Mouse (Mus musculus) forebrain, embryonic 16.5 days (tissue): ENCODE measurements around the gene Ltbp2. TPM values are rescaled to one million over a fixed set of nuclear protein-coding genes. Genes with fewer than 3 reads are reported as not detected.

Experiments
- ATAC-seq: fragments of 200-750 bp; cut with Nextera tagmentation; 2 replicates; pipeline ENCODE4 v1.8.0; 2017; ENCODE audit warnings: mild to moderate bottlenecking, moderate library complexity
- H3K27ac ChIP-seq: fragments of 300-500 bp; sonication (generic); 2 replicates; pipeline ENCODE4 v1.5.1; 2014; ENCODE audit warnings: low read length, control low read depth
- H3K27me3 ChIP-seq: fragments of 300-500 bp; sonication (generic); replicated peaks from 2 replicates; pipeline ENCODE4 v1.6.1; 2014; ENCODE audit warnings: low read length; ENCODE audit not compliant: control insufficient read depth, insufficient read depth
- H3K36me3 ChIP-seq: fragments of 300-500 bp; sonication (generic); 2 replicates; pipeline ENCODE4 v1.6.1; 2014; ENCODE audit not compliant: control insufficient read depth, insufficient read depth
- H3K4me1 ChIP-seq: fragments of 300-500 bp; sonication (generic); replicated peaks from 2 replicates; pipeline ENCODE4 v1.6.1; 2014; ENCODE audit warnings: low read length; ENCODE audit not compliant: control insufficient read depth, insufficient read depth
- H3K4me2 ChIP-seq: fragments of 300-500 bp; sonication (generic); 2 replicates; pipeline ENCODE4 v1.6.1; 2014; ENCODE audit warnings: mild to moderate bottlenecking, low read length, control low read depth
- H3K4me3 ChIP-seq: fragments of 300-500 bp; sonication (generic); replicated peaks from 2 replicates; pipeline ENCODE4 v1.5.1; 2014; ENCODE audit warnings: mild to moderate bottlenecking, low read length, control low read depth
- H3K9ac ChIP-seq: fragments of 300-500 bp; sonication (generic); replicated peaks from 2 replicates; pipeline ENCODE4 v1.6.1; 2014; ENCODE audit warnings: low read depth, low read length, control low read depth
- H3K9me3 ChIP-seq: fragments of 300-500 bp; sonication (generic); 2 replicates; pipeline ENCODE4 v1.6.1; 2016; ENCODE audit warnings: low read length; ENCODE audit not compliant: control insufficient read depth
- WGBS: fragments of 180-500 bp; shearing (Covaris S2); extraction: QIAGEN DNeasy Blood & Tissue Kit; methylation state at CpG from one replicate; pipeline ENCODE4 v1.1.7; 2014; 5-methylcytosine and 5-hydroxymethylcytosine counted together
- polyA plus RNA-seq: library from polyadenylated mRNA; unstranded; fragments of >200 nt; fragmentation: Nextera tagmentation; extraction: Ambion mirVana; gene quantifications from 2 replicates; pipeline ENCODE4 v1.2.1, GENCODE M21; 2015

Ltbp2 gene
- polyA plus RNA-seq, 1 experiment from 2014 or later: 0.30 TPM

- no peak overlapping the region for H3K9ac ChIP-seq
- ATAC-seq: no peak
Observed at GRCm38 (mm10) chr12:84805228-84805842, 71.0 kb downstream of the Ltbp2 start.

DNA sequence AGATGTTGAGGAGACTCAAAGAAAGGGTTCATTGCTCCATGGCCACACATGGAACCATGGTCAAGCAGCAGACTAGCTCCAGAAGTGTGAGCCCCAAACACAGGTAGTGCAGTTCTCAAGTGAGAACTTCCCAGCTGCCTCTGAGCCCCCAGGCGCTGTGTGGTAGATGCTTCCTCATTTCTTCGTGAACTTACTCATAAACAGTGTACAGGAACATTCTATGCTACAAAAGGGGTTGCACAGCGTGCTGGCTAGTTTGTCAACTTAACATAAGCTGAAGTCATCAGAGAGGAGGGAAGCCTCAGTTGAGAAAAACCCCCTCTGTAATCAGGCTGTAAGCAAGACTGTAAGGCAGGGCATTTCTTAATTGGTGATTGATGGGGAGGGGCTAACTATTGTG is 73.7 kb downstream of the Ltbp2 start:
- Histone ChIP-seq H3K9me3 (no peaks in the 10 kb centered on the region), H3K4me1 (no peaks in the 10 kb centered on the region), H3K4me2 (no peak overlapping the region), H3K36me3 (no peaks in the 10 kb centered on the region), H3K27ac (no peak overlapping the region), H3K4me3 (no peak overlapping the region), H3K9ac (no peak overlapping the region), H3K27me3 (no peaks in the 10 kb centered on the region)
- 81% methylated on average over 3 of the region's 3 CpGs for WGBS
- no peak for ATAC-seq

More at GRCm38 (mm10) chr12:84805228-84805842, 71.0 kb downstream of the Ltbp2 start:
- Histone ChIP-seq H3K27me3 (no peaks in the 10 kb centered on the region), H3K9me3 (no peaks in the 10 kb centered on the region), H3K27ac (no peak overlapping the region), H3K4me1 (no peaks in the 10 kb centered on the region), H3K4me2 (no peak overlapping the region), H3K4me3 (no peak overlapping the region), H3K36me3 (no peaks in the 10 kb centered on the region)
- WGBS: 75% methylated on average over 9 of the region's 9 CpGs

DNA sequence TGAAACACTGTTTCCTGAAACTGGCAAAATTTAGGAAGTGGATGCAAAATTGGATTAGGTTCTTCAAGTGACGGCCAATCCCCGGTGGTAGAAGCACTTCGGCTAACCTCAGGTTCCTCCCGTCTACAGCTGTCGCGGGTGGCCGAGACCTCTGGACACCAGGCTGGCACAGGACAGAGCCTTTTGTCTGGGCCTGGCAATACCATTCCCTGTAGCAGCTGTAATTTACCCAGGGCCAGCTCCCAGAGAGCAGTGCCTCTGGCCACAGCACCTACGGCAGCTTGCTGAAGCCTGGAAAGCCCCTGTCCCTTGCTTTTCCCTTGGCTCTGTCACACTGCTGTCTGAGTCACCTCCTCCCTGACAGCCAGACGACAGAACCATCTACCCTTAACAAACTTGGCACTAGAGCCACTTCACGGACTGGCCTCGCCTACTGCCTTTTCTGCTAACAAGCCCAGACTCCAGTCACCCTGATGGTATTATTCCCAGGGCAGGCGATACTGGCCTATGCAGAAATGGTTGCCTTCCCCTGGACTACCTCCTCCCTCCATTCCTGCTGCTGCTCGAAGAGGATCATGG is 74.7 kb downstream of the Ltbp2 start:
- Histone ChIP-seq H3K9me3 (no peaks in the 10 kb centered on the region), H3K4me3 (no peak overlapping the region)
- WGBS: 89% methylated on average over 13 of the region's 13 CpGs

GRCm38 (mm10) chr12:84800419-84800818 is 75.9 kb downstream of the Ltbp2 start:
- Histone ChIP-seq H3K36me3 (no peaks in the 10 kb centered on the region), H3K4me1 (no peaks in the 10 kb centered on the region), H3K4me3 (no peak overlapping the region), H3K27ac (no peak overlapping the region), H3K4me2 (no peak overlapping the region), H3K9ac (no peak overlapping the region), H3K9me3 (no peaks in the 10 kb centered on the region), H3K27me3 (no peaks in the 10 kb centered on the region)
- WGBS: 61% methylated on average over 4 of the region's 4 CpGs
- no peak for ATAC-seq

More for the DNA sequence above, 74.7 kb downstream of the Ltbp2 start:
- no peak overlapping the region for H3K4me2 ChIP-seq
- no peak overlapping the region for H3K9ac ChIP-seq
- no peaks in the 10 kb centered on the region for H3K4me1 ChIP-seq
- no peaks in the 10 kb centered on the region for H3K36me3 ChIP-seq
- H3K27me3 ChIP-seq: no peaks in the 10 kb centered on the region
- H3K27ac ChIP-seq: no peak overlapping the region
- ATAC-seq: no peak

- H3K9me3 ChIP-seq: no peaks in the 10 kb centered on the region
- H3K9ac ChIP-seq: no peak overlapping the region
- no peaks in the 10 kb centered on the region for H3K36me3 ChIP-seq
- no peaks in the 10 kb centered on the region for H3K4me1 ChIP-seq
- 95% methylated on average over 13 of the region's 13 CpGs for WGBS
- no peak overlapping the region for H3K27ac ChIP-seq
- H3K4me3 ChIP-seq: no peak overlapping the region
- no peaks in the 10 kb centered on the region for H3K27me3 ChIP-seq
- no peak for ATAC-seq
- no peak overlapping the region for H3K4me2 ChIP-seq
Observed at GRCm38 (mm10) chr12:84799086-84799485, 77.2 kb downstream of the Ltbp2 start.

GRCm38 (mm10) chr12:84794647-84795046 is 81.7 kb downstream of the Ltbp2 start:
- ATAC-seq: no peak
- 94% methylated on average over 8 of the region's 8 CpGs for WGBS
- H3K9me3 ChIP-seq: no peaks in the 10 kb centered on the region
- no peak overlapping the region for H3K4me3 ChIP-seq
- no peaks in the 10 kb centered on the region for H3K27me3 ChIP-seq
- H3K4me1 ChIP-seq: no peaks in the 10 kb centered on the region
- no peak overlapping the region for H3K9ac ChIP-seq
- H3K27ac ChIP-seq: no peak overlapping the region
- no peaks in the 10 kb centered on the region for H3K36me3 ChIP-seq
- no peak overlapping the region for H3K4me2 ChIP-seq

- H3K36me3 ChIP-seq: no peaks in the 10 kb centered on the region
- no peaks in the 10 kb centered on the region for H3K4me1 ChIP-seq
- no peaks in the 10 kb centered on the region for H3K9me3 ChIP-seq
- H3K9ac ChIP-seq: no peak overlapping the region
- H3K4me2 ChIP-seq: no peak overlapping the region
- H3K4me3 ChIP-seq: no peak overlapping the region
- WGBS: 81% methylated on average over 4 of the region's 4 CpGs
- ATAC-seq: no peak
- H3K27ac ChIP-seq: no peak overlapping the region
- H3K27me3 ChIP-seq: no peaks in the 10 kb centered on the region
Observed at GRCm38 (mm10) chr12:84792629-84793028, 83.7 kb downstream of the Ltbp2 start.

DNA sequence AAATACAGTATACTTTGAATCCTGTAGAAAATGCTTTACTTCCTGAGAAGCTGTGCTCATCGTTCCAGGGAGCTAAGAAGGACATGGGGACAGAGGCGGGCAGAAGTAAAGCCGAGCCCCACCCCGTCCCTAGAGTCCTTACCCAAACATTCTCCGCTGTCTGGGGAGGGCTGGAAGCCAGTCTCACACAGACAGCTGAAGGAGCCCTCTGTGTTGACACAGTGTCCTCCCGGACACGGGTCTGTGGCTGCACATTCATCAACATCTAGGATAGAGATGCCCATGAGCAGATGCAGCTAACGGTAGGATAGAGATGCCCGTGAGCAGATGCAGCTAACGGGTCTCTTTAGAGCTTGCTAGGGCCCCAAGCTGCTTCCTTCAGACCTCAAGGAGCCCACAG is 85.5 kb downstream of the Ltbp2 start:
- 81% methylated on average over 10 of the region's 10 CpGs for WGBS
- Histone ChIP-seq H3K4me2 (no peak overlapping the region), H3K36me3 (no peaks in the 10 kb centered on the region), H3K9ac (no peak overlapping the region), H3K27me3 (no peaks in the 10 kb centered on the region), H3K4me1 (no peaks in the 10 kb centered on the region), H3K9me3 (no peaks in the 10 kb centered on the region), H3K4me3 (no peak overlapping the region), H3K27ac (no peak overlapping the region)
- no peak for ATAC-seq

GRCm38 (mm10) chr12:84786091-84786490 is 90.2 kb downstream of the Ltbp2 start:
- Histone ChIP-seq H3K9me3 (no peaks in the 10 kb centered on the region), H3K9ac (no peak overlapping the region), H3K27me3 (no peaks in the 10 kb centered on the region), H3K4me2 (no peak overlapping the region), H3K4me1 (no peaks in the 10 kb centered on the region), H3K36me3 (no peaks in the 10 kb centered on the region), H3K4me3 (no peak overlapping the region), H3K27ac (no peak overlapping the region)
- WGBS: 56% methylated on average over 5 of the region's 5 CpGs
- no peak for ATAC-seq
